Mouse (Mus musculus) kidney, postnatal 10 days (tissue): Measurements from ENCODE around the gene Ripor2.

Experiments used
- DNase-seq: peaks from one replicate; pipeline ENCODE4 v3.0.0; 2021; ENCODE audit warnings: mixed read lengths

Gene Ripor2

GRCm38 (mm10) chr13:24651018-24651417 is 69.0 kb downstream of the Ripor2 start:
- no peak for DNase-seq

GRCm38 (mm10) chr13:24654919-24655635 is 73.1 kb downstream of the Ripor2 start:
- no peak for DNase-seq

DNA sequence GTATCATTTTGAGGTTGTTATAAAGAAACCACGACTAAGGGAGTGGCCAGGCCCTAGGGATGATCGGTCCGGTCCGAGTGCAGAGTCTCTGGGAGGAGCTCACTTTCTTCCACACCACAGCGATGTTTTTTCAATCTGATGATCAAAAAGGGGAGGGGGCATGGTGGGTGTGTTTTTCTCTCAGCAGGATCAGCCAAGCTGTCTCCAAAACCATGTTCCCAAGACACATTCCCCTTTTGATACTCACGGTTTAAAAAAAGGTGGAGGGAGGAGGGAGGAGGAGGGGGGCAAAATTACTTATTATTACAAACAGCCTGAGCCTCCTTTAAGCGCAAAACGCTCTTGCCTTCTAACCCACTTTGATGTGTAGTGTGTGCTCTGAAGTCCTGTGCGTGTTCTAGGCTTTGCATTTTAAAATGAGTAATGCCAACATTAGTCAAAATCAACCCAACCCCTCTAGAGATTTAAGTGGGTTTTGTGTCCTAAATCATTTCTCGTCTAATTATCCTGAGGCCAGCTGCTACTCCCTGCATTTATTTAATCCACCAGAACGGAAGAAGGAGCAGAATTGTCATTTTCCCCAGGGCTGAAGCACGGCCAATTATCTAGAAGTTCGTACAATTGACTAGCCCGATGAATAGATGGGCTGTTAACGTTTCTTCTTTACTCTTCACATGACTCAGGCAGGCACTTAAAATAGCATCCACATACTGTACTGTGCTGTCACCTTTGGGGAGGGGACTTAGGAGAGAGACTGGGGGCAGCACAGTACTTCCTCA is 74.9 kb downstream of the Ripor2 start:
- no peak for DNase-seq

GRCm38 (mm10) chr13:24666763-24667162 is 84.8 kb downstream of the Ripor2 start:
- DNase-seq, result no peak

DNA sequence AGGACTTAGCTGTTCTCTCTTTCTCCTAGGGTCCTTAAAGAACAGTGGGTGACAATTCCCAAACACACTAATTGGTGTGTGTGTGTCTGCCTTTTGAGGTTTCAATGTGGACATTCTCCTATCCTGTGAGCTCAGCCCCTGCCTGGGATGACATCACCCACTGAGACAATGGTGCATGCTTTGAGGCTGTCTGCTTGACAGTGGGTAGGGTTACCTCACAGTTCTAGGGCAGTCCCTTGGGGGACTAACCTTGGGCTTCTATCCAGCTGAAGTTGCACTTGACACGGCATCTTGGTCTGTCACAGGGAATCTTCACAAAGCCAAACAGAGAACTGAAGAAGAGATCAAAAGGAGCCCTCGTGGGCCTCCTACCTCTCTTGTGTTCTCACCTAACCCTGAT is 86.6 kb downstream of the Ripor2 start:
- DNase-seq, result no peak

DNA sequence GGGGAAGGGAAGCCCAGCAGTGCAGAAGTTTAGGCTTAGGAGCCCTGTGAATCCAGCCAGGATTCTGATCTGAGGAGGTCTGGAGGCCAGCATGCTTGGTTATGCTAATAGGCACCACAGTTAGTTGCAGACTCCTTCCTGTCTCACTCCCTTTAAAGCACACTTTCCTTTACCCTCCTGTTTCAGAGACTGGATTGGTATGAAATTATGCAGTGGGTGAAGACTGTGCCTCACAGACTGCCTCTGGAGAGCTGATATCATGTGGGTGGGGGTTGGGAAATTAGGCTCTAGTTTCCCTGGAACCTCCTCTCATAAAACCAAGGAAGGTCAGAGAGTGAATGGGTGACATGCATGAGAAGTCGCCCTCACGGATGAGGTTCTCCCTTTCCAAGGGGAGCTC is 88.7 kb downstream of the Ripor2 start:
- DNase-seq, result no peak

- DNase-seq, result no peak
Measured at GRCm38 (mm10) chr13:24679027-24679680, 97.2 kb downstream of the Ripor2 start.

DNA sequence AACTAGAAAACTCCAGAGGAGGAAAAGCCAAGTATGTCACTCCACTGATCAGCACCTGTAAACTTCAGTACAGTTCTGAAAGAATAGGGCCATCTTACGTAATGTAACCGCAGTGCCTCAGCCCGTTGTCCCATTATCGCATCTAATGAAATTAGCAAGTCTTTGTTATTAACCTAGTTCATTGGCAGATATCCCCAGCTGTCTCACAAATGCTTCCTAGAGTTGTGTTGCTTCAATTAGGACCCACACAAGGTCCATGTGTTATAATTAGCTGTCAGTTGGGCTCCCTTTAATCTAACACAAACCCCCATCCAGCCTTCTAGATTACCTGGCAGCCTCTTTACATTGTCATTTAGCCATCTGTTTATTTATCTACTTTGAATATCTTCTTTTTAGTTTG is 99.0 kb downstream of the Ripor2 start:
- no peak for DNase-seq

GRCm38 (mm10) chr13:24682346-24682745 is 100.4 kb downstream of the Ripor2 start:
- no peak for DNase-seq

GRCm38 (mm10) chr13:24684503-24684902 is 102.5 kb downstream of the Ripor2 start:
- no peak for DNase-seq

DNA sequence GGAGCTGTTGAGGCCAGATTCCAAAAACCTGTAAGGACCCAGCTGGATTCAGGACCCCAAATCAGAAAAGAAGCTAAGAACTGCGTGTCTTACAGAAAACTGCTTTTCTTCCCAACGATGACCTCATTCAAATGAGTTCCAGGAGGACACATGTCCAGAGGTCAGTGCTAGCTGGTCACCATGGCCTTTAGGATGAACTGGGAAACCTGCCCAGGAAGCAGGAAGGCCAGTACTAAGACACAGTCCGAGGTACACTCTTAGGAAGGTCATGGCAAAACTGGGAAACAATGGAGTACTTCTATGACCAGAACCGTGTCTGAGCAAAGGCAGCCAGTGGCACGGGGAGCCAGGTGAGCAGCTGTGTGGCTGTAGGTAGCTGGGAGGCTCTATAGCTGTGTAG is 103.9 kb downstream of the Ripor2 start:
- no peak for DNase-seq

DNA sequence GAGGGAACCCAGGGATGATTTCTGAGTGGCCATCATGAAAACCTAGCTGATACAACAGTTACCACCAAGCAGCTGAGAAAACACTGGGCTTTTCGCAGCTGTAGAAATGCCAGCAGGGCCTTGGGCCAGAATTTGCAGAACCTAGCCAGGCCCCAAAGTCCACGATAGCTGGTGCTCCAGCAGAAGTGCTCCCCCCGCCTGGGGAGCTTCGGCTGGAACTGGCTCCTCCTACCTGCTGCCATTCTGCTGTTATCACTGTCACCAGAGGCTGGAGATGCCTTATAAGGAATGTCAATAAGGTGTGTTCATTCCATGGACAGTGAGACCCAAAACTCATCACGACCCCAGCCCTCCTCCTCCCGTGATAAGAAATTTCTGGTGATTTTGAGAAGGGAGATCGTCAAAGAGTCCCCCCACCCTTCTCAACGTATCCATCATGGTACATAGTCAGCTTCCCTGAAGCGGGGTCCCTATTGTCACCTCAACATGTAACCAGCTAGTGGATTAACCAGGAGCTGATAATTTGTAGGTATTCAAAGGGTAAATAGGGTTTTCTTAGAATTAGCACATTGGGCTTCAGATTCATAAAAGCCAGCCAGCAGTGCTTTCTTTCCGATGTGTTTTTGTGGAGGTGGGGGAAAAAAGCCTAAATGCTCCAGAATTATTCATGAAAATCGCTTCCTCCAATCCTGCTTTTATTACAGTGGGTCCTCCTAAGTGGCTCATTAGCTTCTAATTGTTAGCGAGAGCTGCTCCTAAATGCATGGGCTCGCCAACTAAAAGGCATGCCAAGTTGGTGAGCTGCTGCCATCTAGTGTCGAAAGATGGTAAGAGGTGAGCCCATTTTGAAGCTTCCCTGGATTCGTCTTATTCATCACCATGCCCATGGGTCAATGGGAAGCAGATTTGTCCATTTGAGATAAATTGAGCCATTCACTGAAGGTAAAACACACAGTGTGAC is 105.0 kb downstream of the Ripor2 start:
- peak; percentile 86 for DNase-seq

DNA sequence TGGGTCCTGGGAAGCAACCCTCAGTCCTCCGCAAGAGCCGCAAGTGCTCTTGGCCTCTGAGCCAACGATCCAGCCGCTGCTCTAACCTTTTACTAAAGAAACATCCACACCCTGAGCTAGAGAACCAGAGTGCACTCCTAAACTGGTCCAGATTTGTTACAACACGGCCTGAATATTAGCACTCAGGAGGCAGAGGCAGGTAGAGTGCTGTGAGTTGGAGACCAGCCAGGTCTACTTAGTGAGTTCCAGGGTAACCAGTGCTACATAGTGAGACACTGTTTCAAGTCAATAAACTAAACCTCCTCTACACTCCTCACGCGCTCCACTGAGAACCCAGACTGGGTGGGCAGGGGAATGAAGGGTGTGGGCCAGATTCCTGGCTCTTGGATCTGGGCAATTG is 111.3 kb downstream of the Ripor2 start:
- no peak for DNase-seq

DNA sequence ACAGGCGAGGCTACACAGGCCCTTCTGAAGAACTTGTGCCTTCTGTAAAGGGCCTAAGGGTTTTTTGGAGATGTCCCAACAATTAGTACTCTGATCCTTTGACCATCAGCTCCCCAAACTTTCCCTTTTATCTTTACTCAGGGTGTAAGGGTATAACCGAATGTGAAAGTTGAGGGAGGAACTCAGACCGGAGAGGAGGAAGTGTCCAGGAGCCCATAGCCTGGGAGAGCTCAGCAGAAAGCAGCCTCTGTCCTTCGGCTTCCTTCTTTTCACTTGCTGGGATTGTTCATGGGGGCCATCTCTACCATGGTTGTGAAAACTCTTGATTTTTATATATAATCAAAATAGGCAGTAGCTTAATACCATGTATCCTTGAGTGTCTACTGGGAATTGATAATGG is 116.8 kb downstream of the Ripor2 start:
- DNase-seq, result no peak

DNA sequence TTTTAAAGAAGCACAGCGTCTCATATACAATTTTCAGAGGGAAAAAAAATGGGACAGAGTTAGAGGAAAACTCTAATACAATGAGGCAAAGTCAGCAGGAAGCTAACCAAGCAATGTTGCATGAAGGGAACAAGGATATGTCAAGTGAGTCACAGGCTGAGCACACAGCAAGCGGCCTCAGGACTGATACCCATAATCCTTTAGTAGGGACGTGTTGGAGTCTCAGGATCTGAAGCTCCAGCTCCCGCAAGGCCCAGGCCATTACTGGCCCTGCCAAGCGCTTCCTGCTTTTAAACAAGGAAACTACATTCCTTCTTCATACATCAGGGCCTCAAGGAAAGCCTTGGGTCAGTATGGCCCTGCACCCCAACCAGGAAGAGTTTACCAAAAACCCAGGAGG is 120.1 kb downstream of the Ripor2 start:
- no peak for DNase-seq

DNA sequence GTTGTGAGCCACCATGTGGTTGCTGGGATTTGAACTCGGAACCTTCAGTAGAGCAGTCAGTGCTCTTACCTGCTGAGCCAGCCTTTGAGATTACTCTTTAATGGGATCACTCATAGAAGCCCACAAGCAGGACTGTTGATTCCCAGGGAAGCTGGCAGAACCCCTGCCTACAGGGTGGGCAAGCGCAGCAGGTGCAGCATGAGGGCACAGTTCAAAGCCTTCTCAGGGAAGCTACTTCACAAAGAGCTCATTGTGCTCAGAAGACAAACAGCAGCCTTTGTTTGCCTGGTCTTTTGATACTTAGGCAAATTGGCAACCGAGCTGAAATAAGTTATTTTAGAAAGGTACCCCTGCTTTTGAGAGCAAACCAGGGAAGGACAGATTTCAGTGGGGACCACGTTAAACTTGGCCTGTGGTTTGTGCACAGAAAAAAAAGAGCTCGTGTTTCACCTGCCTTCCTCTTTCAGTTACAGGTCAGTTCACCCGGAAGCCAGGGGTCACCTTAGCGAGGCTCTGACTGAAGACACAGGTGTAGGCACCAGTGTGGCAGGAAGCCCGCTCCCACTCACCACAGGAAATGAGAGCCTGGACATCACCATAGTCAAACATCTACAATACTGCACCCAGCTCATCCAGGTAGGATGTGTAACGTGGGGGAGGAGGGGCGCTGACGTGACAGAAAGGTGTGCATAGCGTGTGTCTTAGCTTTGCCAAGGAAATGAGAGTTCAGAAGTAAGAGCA is 127.8 kb downstream of the Ripor2 start:
- DNase-seq, result no peak

DNA sequence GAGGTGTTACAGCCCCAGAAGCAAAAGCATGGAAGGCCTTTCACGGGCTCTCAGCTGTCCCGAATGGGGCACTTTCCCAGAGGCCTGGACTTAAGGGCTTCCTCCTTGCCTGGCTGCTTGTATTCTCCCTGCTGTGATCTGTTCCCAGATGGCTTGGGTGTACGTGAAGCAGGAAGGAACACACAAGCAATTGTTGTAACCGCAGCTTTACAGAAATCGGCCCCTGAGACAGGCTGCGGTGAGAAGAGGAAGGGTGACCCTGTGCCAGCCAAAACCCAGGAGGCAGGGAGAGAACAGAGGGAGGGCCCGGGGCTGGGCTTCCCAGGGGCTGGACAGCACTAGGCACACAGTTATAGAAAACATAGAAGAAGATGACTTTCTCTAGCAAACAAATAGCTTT is 129.0 kb downstream of the Ripor2 start:
- DNase-seq, result no peak

GRCm38 (mm10) chr13:24712581-24713130 is 130.7 kb downstream of the Ripor2 start:
- DNase-seq, result peak; percentile 27

DNA sequence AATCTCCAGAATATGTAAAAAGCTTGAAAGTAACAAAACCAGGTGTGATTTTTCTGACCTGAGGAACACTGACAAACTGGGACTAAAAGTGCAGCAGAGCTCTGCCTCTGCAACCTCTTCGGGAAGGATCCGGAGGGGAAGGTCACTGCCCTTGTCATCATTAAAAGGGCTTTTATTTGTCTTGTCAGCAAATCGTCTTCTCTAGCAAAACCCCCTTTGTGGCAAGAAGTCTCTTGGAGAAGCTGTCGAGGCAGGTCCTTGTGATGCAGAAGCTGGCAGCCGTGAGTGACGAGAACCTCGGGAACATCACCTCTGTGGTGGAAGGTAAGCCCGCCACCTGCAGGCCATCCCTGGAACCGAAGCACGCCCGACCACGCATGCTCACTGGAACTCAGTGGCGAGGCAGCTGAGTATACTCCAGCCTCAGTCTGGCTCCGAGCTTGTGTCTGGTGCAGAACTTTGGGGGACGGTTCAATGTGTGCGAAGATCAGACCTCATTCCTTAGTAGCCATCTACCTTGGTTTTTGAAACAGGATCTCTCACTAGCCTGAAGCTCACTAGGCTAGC is 131.5 kb downstream of the Ripor2 start:
- DNase-seq, result peak; percentile 93

GRCm38 (mm10) chr13:24714360-24714885 is 132.4 kb downstream of the Ripor2 start:
- peak; percentile 32 for DNase-seq

DNA sequence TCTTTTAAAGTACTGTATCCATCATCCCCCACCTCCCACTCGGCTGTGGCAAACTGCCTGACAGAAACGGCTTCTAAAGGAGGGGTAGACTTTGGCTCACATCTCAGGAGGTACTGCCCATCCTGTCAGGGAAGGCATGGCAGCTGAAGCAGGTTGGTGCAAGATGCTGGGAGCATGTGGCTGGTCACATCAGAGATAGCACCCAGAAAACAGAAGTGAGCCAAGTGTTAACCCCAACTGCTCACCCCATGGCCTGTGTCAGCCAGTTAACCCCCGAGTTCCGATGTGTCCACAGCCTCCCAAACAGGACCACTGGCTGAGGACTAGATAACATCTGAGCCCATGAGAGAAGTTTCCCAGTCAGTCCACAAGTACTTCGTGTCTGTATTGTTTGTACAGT is 133.6 kb downstream of the Ripor2 start:
- no peak for DNase-seq
